Mouse (Mus musculus) neural tube, embryonic 14.5 days (tissue): ENCODE results near the gene Pde7b. TPM values are rescaled to one million over a fixed set of nuclear protein-coding genes. Genes with fewer than 3 reads are reported as not detected.

Experiments used
- ATAC-seq: fragments of 200-750 bp; cut with Nextera tagmentation; 2 replicates; pipeline ENCODE4 v1.8.0; 2017; ENCODE audit warnings: low read depth, mild to moderate bottlenecking, moderate TSS enrichment, moderate library complexity
- H3K27ac ChIP-seq: fragments of 300-500 bp; sonication (generic); 2 replicates; pipeline ENCODE4 v1.5.1; 2014; ENCODE audit warnings: low read depth, mild to moderate bottlenecking, control low read depth, low read length, moderate library complexity, mixed read lengths
- H3K27me3 ChIP-seq: fragments of 300-500 bp; sonication (generic); 2 replicates; pipeline ENCODE4 v1.6.1; 2014; ENCODE audit warnings: low read length; ENCODE audit not compliant: control insufficient read depth, insufficient read depth
- H3K36me3 ChIP-seq: fragments of 300-500 bp; sonication (generic); 2 replicates; pipeline ENCODE4 v1.6.1; 2014; ENCODE audit warnings: low read length, mixed read lengths; ENCODE audit not compliant: control insufficient read depth, insufficient read depth
- H3K4me1 ChIP-seq: fragments of 300-500 bp; sonication (generic); 2 replicates; pipeline ENCODE4 v1.6.1; 2014; ENCODE audit warnings: low read length; ENCODE audit not compliant: control insufficient read depth, insufficient read depth
- H3K4me2 ChIP-seq: fragments of 300-500 bp; sonication (generic); 2 replicates; pipeline ENCODE4 v1.6.1; 2014; ENCODE audit warnings: mild to moderate bottlenecking, low read depth, low read length, control low read depth
- H3K4me3 ChIP-seq: fragments of 300-500 bp; sonication (generic); 2 replicates; pipeline ENCODE4 v1.5.1; 2014; ENCODE audit warnings: low read depth, low read length, control low read depth, mixed read lengths
- H3K9ac ChIP-seq: fragments of 300-500 bp; sonication (generic); replicated peaks from 2 replicates; pipeline ENCODE4 v1.6.1; 2014; ENCODE audit warnings: low read depth, mild to moderate bottlenecking, control low read depth, low read length, mixed read lengths
- H3K9me3 ChIP-seq: fragments of 300-500 bp; sonication (generic); 2 replicates; pipeline ENCODE4 v1.6.1; 2016; ENCODE audit warnings: low read length; ENCODE audit not compliant: control insufficient read depth
- WGBS: fragments of 180-500 bp; shearing (Covaris S2); extraction: QIAGEN DNeasy Blood & Tissue Kit; methylation state at CpG from one replicate; pipeline ENCODE4 v1.1.7; 2014; 5-methylcytosine and 5-hydroxymethylcytosine counted together
- polyA plus RNA-seq: library from polyadenylated mRNA; unstranded; fragments of >200 nt; fragmentation: Nextera tagmentation; extraction: Ambion mirVana; gene quantifications from 2 replicates; pipeline ENCODE4 v1.2.1, GENCODE M21; 2014

The Pde7b gene
- polyA plus RNA-seq, 1 experiment from 2014 or later = 3.2 TPM

DNA sequence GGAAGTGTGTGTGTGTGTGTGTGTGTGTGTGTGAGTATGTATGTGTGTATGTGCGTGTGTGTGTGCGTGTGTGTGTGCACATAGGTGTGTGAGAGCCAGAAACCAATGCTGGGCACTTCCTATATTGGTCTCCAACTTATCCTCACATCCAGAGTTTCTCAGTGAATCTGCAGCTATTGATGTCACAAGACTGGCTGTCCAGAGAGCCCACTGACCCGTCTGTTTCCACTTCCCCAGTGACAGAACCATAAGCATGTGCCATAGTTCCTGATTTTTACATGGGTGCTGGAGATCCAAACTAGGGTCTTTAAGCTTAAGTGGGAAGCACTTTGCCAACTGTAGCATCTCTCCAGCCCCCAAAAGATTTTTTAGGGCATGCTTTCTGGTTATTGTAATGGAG lies 71.6 kb downstream of the Pde7b start:
- Histone ChIP-seq H3K27me3 (no peaks in the 10 kb centered on the region), H3K4me3 (no peak overlapping the region), H3K27ac (no peak overlapping the region), H3K4me2 (no peak overlapping the region), H3K36me3 (no peaks in the 10 kb centered on the region), H3K9ac (no peak overlapping the region), H3K4me1 (no peaks in the 10 kb centered on the region), H3K9me3 (no peaks in the 10 kb centered on the region)
- 91% methylated on average over 3 of the region's 3 CpGs for WGBS
- no peak for ATAC-seq

DNA sequence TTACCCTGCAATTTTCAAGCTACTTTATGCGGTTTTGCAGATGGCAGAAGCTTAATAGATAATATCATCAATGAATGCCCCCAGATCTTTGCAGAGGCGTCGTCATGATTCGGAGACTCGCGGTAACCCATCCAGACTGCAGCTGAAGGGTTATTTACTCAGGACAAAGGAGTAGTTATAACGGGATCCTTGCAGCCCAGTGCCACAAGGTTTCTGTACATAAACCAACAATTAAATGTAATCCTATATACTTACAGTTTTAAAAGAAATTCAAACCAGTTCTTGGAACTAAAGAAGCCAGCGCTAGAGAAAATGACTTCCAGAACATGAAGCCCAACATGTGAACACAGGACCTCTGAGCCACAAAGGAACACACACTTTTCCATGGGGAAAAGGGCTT lies 88.5 kb downstream of the Pde7b start:
- Histone ChIP-seq H3K36me3 (no peaks in the 10 kb centered on the region), H3K27me3 (no peaks in the 10 kb centered on the region), H3K27ac (no peak overlapping the region), H3K4me1 (no peaks in the 10 kb centered on the region), H3K9ac (no peak overlapping the region), H3K4me2 (no peak overlapping the region), H3K4me3 (no peak overlapping the region), H3K9me3 (no peaks in the 10 kb centered on the region)
- 87% methylated on average over 8 of the region's 8 CpGs for WGBS
- no peak for ATAC-seq

DNA sequence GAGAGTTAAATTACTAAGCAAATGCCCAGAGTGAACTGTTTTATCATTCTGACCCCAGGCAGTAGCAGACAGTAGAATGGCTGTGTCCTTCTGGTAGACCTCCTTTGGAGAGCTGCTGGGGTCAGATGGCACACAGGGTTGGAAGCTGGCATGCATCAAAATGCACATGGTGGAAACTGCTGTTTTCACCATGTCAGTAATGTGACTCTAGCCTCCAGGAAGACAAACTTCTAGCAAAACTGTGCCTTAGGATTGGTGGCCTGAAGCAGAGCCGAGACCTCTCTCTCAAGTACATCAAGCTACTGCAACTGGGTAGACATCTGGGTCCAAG lies 91.8 kb downstream of the Pde7b start:
- Histone ChIP-seq H3K4me2 (no peak overlapping the region), H3K36me3 (no peaks in the 10 kb centered on the region), H3K4me3 (no peak overlapping the region), H3K4me1 (no peaks in the 10 kb centered on the region), H3K9me3 (no peaks in the 10 kb centered on the region), H3K27ac (no peak overlapping the region), H3K9ac (no peak overlapping the region), H3K27me3 (no peaks in the 10 kb centered on the region)
- 94% methylated on average over 1 of the region's 1 CpGs for WGBS
- no peak for ATAC-seq

DNA sequence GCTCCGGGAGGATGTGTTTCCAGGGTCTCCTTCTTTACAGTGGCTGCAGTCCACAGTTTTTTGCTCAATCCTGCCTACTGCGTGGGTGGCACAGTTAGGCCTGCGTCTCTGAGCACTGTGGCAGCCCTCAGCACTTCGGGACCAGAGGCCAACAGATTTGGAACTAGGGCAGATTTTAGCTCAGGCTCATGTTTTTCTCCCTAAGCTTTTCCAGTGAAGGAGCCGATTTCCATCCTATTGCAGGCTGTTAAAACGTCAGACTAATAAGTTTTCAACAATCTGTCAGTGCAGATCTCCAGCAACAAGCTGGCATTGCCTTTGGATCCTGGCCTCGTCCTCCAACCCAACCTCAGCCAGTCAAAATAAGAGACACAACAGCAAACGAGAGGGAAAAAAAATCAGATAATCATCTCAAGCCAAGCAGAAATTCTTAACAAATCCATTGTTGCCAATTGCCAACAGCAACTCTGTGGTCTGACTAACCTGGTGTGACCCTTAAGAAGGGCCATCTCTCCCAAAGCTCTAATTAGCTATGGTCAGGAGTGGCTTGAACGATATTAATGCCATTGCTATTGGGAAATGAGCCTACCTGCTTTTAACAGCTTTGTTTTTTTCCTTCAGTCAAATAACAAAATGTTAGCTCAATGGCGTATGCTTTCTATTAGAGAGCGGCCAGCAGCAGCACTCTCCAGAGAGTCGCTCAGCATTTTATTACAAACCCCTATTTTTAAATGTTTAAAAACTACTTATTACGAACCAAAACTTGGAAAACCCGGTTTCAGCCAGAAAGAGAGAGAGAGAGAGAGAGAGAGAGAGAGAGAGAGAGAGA lies 92.4 kb downstream of the Pde7b start:
- Histone ChIP-seq H3K9me3 (no peaks in the 10 kb centered on the region), H3K27ac (no peak overlapping the region), H3K4me1 (no peaks in the 10 kb centered on the region), H3K4me3 (no peak overlapping the region), H3K9ac (no peak overlapping the region), H3K4me2 (no peak overlapping the region), H3K27me3 (no peaks in the 10 kb centered on the region), H3K36me3 (no peaks in the 10 kb centered on the region)
- no peak for ATAC-seq
- WGBS = 86% methylated on average over 14 of the region's 14 CpGs

DNA sequence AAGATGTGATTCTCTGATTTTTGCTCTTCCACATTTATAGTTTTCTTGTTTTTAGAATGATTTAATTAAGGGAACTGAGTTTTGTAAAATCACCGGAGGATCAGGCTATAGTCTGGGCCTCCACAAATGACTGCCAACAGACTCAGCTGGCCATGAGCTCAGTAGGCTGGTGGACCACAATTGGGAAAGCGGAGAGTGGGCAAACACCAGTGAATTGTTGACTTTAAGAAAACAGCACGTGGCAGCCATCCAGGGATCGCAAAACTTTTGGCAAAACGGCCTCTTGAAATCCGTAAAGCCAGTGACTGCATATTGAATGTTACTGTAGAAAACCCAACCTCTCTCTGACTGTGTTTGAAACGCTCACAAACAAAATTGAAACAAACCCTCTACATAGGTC lies 94.8 kb downstream of the Pde7b start:
- H3K4me3 ChIP-seq = no peak overlapping the region
- H3K36me3 ChIP-seq = no peaks in the 10 kb centered on the region
- no peak for ATAC-seq
- 55% methylated on average over 7 of the region's 7 CpGs for WGBS
- H3K4me2 ChIP-seq = no peak overlapping the region
- H3K27ac ChIP-seq = no peak overlapping the region
- no peaks in the 10 kb centered on the region for H3K9me3 ChIP-seq
- no peaks in the 10 kb centered on the region for H3K27me3 ChIP-seq
- no peaks in the 10 kb centered on the region for H3K4me1 ChIP-seq
- H3K9ac ChIP-seq = no peak overlapping the region

DNA sequence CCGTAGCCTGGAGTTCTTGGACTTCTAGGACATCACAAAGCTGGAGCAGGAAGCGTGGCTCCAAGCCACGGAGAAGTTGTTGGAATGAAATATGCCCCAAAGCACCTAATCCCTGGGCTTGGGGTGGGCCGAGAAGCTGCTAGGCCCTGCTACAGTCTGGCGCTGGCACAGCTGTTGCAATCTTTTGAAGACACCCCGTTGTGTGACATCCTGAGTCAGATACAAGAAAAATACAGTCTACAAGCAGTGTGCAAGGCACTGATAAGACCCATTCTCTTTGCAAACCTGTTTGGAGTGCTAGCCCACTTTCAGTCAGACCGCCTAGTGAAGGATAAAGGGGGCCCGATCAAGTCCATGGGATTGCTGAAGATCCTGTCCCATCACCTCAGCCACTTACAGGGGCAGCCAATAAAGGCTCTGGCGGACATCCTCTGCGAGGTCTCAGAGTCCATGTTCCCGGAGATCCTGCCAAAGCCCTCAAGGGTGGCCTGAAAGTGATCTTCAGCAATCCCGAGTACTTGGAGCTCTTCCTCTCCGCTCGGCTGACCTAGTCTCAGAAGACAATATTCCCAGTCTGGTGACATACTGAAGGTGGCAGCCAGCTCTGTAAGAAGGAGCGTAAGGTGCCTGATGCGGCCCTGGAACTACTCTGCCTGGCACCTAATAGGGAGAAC lies 99.0 kb downstream of the Pde7b start:
- Histone ChIP-seq H3K27me3 (no peaks in the 10 kb centered on the region), H3K36me3 (no peaks in the 10 kb centered on the region), H3K4me3 (no peak overlapping the region), H3K27ac (no peak overlapping the region), H3K9me3 (no peaks in the 10 kb centered on the region), H3K9ac (no peak overlapping the region), H3K4me2 (no peak overlapping the region), H3K4me1 (no peaks in the 10 kb centered on the region)
- WGBS = 94% methylated on average over 16 of the region's 16 CpGs
- no peak for ATAC-seq

DNA sequence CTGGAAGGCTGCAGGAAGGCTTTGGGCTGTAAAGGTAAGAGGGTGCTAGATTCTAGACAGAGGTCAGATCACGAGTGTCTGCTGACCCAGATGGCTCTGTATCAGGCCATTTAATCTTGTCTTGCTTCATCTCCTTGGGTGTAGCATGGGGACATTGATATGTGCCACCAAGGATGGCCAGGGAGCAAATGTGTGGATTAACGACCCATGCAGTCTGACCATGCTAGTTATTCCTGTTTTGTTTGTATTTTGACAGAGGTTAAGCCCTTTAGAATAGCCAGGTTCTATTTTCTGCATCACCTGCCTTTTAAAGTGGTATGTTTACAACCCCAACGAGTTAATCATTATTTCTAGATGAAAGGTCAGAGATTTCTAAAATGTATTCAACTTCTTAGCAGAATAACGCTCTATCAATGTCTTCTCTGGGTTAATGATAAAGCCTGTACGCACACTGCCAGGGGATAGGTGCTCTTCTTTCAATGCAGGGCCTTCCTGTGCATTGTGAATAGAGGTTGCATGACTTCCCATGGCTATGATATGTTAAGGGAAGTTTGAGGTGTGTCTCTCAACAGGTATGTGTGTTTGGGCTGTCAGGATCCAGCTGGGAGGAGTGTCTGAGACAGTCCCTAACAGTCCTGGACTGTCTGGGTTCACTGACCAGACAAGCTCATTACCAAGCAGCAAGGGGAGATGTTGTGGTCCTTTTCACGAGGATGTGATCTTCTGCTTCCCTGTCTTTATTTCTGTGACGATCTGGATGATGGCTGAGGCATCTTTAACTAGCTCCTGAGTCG lies 103.0 kb downstream of the Pde7b start:
- H3K4me3 ChIP-seq = no peak overlapping the region
- H3K9ac ChIP-seq = no peak overlapping the region
- no peak overlapping the region for H3K4me2 ChIP-seq
- H3K36me3 ChIP-seq = no peaks in the 10 kb centered on the region
- H3K27me3 ChIP-seq = no peaks in the 10 kb centered on the region
- H3K4me1 ChIP-seq = no peaks in the 10 kb centered on the region
- WGBS = 79% methylated on average over 8 of the region's 8 CpGs
- no peaks in the 10 kb centered on the region for H3K9me3 ChIP-seq
- no peak overlapping the region for H3K27ac ChIP-seq
- ATAC-seq = no peak

DNA sequence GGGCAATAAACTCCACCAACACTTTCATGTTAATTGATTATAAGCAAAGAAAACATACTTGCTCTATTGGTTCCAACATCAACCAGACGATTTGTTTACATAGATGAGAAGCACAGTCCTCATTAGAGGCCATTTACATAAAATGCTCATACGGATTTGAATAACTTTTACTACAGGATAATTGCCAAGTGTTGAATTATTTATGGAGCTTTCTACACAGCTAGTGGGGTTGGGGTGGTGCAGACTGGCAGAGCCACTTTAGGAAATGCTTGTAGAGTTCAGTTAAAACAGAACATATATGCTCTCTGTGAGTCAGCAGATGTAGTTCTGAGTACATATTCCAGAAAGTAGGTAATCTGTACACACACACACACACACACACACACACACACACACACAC lies 118.9 kb downstream of the Pde7b start:
- ATAC-seq = no peak; the same call in 1 of the 2 replicates
- Histone ChIP-seq H3K27me3 (no peaks in the 10 kb centered on the region), H3K4me1 (no peaks in the 10 kb centered on the region), H3K27ac (no peak overlapping the region), H3K9ac (no peak overlapping the region), H3K4me3 (no peak overlapping the region), H3K9me3 (no peaks in the 10 kb centered on the region), H3K4me2 (no peak overlapping the region), H3K36me3 (no peaks in the 10 kb centered on the region)
- WGBS = 42% methylated on average over 2 of the region's 2 CpGs
